Mouse (Mus musculus) erythroblast, embryonic 14.5 days (primary cell): ENCODE measurements at regions not wholly inside any gene's neighbourhood (a gene's known extent, or its start where the extent isn't known, plus 50 kb on each side); places are given as distances from the start of the nearest gene placed in this dataset.

ENCODE experiments used
- GATA1 ChIP-seq: IDR thresholded peaks from 2 replicates; pipeline ENCODE4 v1.6.1; 2012; ENCODE audit warnings: low read length, inconsistent platforms, mixed read lengths
- TAL1 ChIP-seq: IDR thresholded peaks from 3 replicates; pipeline ENCODE4 v1.6.1; 2012; ENCODE audit warnings: low read length, inconsistent platforms, mixed read lengths

- TF ChIP-seq GATA1: no peak
- TF ChIP-seq TAL1: no peak
Observed at GRCm38 (mm10) chr8:91884325-91884724, 82.5 kb upstream of the Irx3 start.
